Mouse (Mus musculus) brain, adult 10 weeks (tissue): ENCODE results near the gene Rasgrp1. TPM values are rescaled to one million over a fixed set of nuclear protein-coding genes. Genes with fewer than 3 reads are reported as not detected.

ENCODE experiments used
- polyA plus RNA-seq: library from polyadenylated mRNA; stranded (reverse); fragments of 350-450 nt; fragmentation: Illumina TruSeq; extraction: RNeasy Lipid Tissue Mini Kit (QIAGEN cat#74804); gene quantifications from one replicate; pipeline ENCODE4 v1.2.3, GENCODE M21; 2015; ENCODE audit warnings: low read depth, low replicate concordance

Gene Rasgrp1
- polyA plus RNA-seq, result 225 TPM

GRCm38 (mm10) chr2:117342547-117343239, at the start of gene Rasgrp1:
TSS of gene Rasgrp1 (minus strand) at chr2:117343001.

GRCm38 (mm10) chr2:117249255-117250000, 93.4 kb downstream of the Rasgrp1 start, which contains the start of gene Fam98b:
TSS of gene Fam98b (plus strand) at chr2:117249739.

Other genes with a start within 250 kb of the Rasgrp1 start
- 98.9 TPM for gene Spred1, start 221.6 kb downstream of the Rasgrp1 start, polyA plus RNA-seq
- 47.1 TPM for gene Fam98b, start 93.3 kb downstream of the Rasgrp1 start, polyA plus RNA-seq